Mouse (Mus musculus) T-helper 2 cell (primary cell): Measurements from ENCODE around the gene Cdk9.

ENCODE experiments used
- in situ Hi-C: fragments of 300-600 bp; cut with MboI, MseI; formaldehyde crosslinking; loops from one replicate; pipeline ENCODE4 v1.15.1; 2025; ENCODE audit warnings: high pct_unique_total_duplicates

The Cdk9 gene

GRCm38 (mm10) chr2:32734480-32734879 lies 21.6 kb upstream of the Cdk9 start:
- in situ Hi-C loops = no loop called here

DNA sequence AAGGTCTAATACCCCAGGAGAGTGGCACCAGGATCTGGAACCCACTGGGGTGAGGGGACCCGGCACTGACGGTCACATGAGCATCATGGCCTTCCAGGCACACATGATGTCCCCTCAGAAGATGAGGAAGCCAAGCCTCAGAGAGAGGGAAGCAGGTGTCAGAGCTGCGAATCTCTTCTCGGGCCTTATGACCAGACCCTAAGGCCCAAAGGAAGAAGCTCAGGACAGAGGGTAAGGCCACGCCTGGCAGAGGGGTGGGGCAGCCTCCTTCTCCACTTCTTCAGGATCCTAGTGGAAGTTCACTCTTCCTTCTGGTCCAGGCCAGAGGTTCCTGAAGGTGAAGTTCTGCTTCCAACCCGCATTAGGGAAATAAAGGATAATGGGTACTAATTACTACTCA lies 19.8 kb upstream of the Cdk9 start:
- in situ Hi-C loops = no loop called here

GRCm38 (mm10) chr2:32731911-32732310 lies 19.0 kb upstream of the Cdk9 start:
- in situ Hi-C loops = no loop called here

DNA sequence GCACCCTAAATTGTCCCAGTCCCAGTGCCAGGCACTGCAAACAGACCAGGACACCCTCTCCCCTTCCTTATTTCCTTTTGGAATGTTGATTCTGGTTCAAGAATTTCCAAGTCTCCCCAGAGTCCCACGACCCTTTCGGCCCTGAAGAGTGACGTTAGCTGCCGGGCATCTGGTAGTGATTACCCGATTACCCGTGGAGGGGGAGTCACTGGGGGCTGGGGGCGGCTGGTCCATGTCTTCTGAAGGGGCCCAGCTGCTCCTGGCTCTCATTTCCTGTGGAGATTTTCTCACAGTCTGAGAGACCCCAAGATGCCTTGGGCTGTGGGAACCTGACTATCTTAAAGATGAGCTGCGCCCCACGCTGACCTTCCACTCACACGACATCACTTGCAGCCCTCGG lies 18.0 kb upstream of the Cdk9 start:
- in situ Hi-C loops = no loop called here

GRCm38 (mm10) chr2:32729547-32729946 lies 16.7 kb upstream of the Cdk9 start:
- in situ Hi-C loops = no loop called here

DNA sequence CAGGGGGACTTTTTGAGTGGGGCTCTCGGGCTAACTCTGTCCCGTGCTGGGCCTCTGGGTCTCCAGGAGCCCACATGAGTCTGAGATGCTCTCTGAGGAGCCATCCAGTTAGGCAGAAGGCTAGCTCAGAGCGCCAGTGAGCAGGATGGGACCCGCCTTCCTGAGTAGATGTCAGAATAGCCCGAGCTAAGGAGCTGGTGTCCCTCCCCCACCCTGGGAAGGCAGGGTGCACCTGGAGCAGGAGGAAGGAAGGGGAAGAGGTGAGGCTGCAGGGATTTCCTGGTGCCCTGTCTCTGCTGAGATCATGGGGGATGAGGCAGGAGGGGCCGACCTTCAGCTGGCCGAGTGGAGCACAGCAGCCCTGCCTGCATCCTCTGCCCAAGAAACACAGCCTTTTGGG lies 15.6 kb upstream of the Cdk9 start:
- in situ Hi-C loops = no loop called here

DNA sequence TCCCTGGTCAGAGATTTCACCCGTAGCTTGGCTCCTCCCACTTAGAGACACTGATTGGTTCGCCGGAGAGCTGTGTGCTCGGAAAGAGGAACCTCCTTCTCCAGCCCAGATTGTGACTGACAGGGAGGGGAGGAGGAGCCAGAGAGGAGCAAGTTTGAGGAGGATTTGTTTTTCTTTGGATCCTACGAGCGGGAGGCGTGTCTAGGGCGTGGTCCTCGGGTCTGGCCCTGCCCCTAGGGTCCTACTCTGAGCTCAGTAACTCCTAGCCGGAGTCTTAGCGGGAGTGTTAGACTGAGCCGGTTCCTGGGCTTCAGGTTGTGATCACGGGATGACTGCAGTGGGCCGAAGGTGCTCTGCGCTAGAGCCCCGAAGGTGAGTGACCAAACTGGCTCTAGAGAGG lies 14.6 kb upstream of the Cdk9 start:
- in situ Hi-C loops = no loop called here

- in situ Hi-C loops = no loop called here
These were observed 12.2 kb upstream of the Cdk9 start for GRCm38 (mm10) chr2:32724832-32725790.

DNA sequence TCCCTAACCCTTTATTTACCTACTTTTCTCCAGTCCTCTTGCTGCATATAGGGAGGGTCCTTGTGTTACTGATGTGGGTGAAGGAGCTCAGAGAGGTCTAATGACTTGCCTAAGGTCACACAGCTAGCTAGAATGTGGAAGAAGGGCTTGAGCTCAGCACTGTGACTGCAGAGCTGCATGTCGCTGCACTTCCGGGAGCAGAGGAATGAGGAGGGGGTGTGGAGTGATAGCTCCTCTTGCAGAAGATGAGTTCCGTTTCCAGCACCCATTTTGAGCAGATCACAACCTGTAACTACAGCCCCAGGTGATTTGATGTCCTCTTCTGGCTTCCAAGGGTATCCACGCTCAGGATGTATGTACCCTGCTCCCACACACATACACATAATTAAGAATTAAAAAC lies 11.3 kb upstream of the Cdk9 start:
- in situ Hi-C loops = no loop called here

GRCm38 (mm10) chr2:32722581-32722980 lies 9.7 kb upstream of the Cdk9 start:
- in situ Hi-C loops = no loop called here

DNA sequence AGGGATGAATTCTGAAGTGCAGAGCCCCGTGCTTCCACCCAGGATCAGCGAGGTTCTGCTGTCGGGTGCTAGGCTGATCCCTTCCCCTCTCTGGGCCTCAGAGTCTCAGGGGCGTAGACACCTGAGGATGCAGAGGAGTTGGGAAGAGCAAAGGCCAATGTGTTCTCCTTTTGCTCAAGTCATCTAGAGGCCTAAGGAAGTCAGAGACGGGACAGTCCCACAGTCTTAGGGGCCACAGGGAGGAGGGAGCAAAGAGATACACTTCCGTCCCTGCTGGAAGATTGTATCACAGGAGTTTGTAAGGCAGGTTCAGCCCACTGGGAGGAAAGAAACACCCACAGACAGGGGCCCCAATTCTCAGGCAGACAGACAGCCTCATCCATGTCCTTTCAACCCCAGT lies 9.2 kb upstream of the Cdk9 start:
- in situ Hi-C loops = no loop called here

DNA sequence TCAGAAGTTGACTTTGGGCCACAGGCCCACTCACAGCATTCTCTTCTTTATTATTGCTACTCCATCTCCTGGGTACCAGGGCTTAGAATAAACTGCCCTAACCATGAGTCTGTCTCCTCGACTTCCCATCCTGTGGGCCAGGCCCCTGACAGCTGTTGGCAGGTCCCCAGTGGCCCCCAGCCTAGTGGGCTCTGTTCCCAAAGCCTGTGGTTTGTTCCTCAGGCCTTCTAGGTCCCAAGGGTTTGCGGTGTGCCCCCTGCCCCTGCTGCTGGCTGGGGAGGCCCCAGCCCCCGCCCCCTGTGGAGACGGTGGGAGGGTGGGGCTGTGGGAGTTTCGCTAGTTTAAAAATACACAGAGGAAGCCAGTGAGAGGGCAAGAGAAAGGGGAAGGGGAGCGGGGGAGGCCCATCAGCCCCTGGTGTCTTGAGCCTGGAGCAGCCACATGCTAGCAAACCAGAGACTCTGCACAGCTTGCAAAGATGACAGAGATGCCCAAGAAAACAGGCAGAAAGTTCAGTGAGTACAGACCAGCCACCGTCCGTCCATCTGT lies 7.9 kb upstream of the Cdk9 start, which contains the start of gene Sh2d3c:
TSS of gene Sh2d3c (plus strand) at position 375 of the 549 bp plus-strand sequence.
- in situ Hi-C loops = no loop called here

GRCm38 (mm10) chr2:32720053-32720452 lies 7.2 kb upstream of the Cdk9 start:
- in situ Hi-C loops = no loop called here

DNA sequence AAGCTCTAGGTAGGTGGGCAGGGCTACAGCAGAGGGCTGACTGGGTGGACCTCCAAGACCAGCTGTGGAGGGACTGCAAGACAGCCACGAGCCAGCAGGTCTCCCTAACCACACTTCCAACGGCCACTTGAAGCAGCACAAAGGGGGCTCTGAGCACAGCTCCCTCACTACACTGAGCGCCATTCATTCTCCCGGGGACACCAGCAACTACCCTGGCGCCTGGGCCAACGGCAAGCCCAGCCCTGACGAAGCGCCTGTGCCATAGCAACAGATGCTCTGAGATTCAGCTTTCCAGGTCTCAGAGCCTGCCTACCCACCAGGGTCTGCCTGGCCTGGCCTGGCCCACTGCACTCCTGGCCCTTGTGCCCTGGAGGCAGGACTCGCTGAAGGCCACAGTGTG lies 5.9 kb upstream of the Cdk9 start:
- in situ Hi-C loops = no loop called here

- in situ Hi-C loops = no loop called here
These were observed 2.1 kb upstream of the Cdk9 start for GRCm38 (mm10) chr2:32714987-32715425.

DNA sequence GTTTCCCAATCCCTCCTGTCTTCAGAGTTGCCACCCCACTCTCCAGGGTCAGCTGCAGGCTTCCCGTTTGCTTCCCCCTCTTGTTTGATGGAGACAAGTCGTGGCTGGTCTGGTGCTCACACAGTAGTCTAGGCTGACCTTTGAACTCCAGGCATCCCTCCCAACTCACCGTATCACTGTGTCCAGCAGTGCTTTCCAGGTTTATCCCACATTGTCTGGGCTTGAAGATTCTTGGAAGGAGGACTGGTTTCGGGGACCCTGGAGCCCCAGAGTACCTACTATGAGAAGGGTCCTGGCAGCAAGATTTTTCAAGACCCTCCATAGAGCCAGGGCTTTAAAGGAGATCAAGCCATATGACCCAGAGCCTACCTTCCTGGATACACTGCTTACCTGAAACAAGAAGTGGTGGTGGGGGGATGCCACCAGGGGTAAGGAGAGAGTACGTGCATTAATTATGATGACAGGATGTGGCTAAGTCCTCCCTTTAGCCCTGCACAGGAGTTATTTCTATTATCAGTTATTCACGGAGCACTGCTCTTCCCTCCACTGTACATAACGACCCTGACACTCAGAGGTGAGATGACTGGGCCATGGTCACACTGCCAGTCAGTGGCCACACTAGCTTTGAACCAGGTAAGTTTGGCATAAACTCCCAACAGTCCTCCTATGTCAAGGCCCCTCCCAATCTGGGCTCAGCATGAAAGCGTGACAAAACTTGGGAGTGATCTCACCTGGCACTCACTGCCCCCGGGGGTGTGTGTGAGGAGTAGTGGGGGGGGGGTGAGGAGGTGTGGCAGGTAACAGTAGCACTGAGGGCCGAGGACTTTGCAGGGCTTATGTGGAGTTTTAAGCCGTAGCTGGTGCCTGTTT lies 1.5 kb upstream of the Cdk9 start:
- in situ Hi-C loops = no loop called here

- in situ Hi-C loops = no loop called here
These were observed 316 bp downstream of the Cdk9 start for GRCm38 (mm10) chr2:32712586-32712933.

DNA sequence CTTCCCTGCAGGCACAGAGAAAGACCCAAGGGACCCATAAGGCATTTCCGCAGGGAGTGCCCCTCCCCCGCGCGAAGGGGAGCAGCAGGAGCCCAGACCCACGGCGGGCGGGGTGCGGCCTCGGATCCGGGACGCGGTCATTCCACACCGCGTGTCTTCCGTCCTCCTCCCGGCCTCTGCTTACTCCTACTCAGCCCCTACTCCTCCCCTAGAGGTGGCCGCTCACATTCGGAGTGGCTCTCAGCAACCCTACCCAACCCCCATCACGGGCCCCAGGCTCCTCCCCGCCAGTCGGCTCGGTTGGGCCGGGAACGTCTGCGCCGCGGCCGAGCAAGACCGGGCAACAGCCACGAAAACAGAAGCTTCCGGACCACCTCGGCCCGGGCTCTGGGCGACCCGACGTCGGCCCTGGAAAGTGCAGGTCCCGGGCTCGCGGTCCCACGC lies 746 bp downstream of the Cdk9 start:
- in situ Hi-C loops = no loop called here

- in situ Hi-C loops = no loop called here
These were observed 1.4 kb downstream of the Cdk9 start for GRCm38 (mm10) chr2:32711301-32712056.

GRCm38 (mm10) chr2:32710425-32710824 lies 2.5 kb downstream of the Cdk9 start:
- in situ Hi-C loops = no loop called here

DNA sequence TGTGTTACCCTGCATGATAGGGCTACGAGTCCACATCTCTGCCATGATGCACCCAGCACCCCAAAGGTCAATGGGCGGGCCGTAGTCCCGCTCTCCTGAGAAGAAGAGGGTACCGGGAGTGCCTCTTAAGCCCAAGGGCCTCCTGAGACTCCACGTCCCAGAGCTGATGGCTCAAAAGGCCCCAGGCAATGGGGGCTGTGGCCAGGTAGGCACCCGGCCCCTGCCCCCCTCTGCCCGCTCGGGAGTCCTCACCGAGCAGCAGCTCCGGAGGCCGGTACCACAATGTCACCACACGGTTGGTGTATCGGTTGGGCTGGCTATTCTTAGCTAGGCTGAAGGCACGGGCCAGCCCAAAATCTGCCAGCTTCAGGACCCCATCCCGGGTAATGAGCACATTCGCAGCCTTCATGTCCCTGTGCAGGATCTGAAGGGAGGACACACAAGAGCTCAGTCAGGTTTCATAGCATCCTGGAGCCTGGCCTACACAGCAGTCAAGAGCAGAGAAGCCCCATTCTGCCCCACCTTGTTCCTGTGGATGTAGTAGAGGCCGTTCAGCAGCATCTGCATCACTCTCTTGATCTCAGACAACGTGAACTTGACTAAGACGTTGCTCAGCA lies 3.2 kb downstream of the Cdk9 start:
- in situ Hi-C loops = loop anchor here (10.0 kb wide), 1 partner anchor 1915 kb away; no protein-coding TSS in a partner anchor
